Mouse (Mus musculus) splenic B cell, adult 2 months (primary cell): ENCODE data around the gene Flt3.
A peak's percentile ranks its signal among the peaks of the same experiment; 100 is the strongest.

Source experiments
- DNase-seq: peaks from one replicate; pipeline ENCODE4 v3.0.0-alpha.2; 2011; ENCODE audit warnings: low read depth, low spot score
- H3K27me3 ChIP-seq: 2 replicates; pipeline ENCODE4 v1.6.1; 2012; ENCODE audit warnings: mild to moderate bottlenecking, low read length, moderate library complexity, mixed read lengths; ENCODE audit not compliant: control insufficient read depth, poor library complexity, insufficient read depth, severe bottlenecking
- H3K36me3 ChIP-seq: 2 replicates; pipeline ENCODE4 v1.6.1; 2012; ENCODE audit warnings: mild to moderate bottlenecking, low read length, moderate library complexity, mixed read lengths; ENCODE audit not compliant: control insufficient read depth, poor library complexity, insufficient read depth, severe bottlenecking

Flt3 gene

GRCm38 (mm10) chr5:147399843-147400504 lies at the start of gene Flt3:
Flt3 (minus strand) TSS chr5:147400489.
- DNase-seq: peak; percentile 82
- H3K36me3 ChIP-seq: no peaks in the 10 kb centered on the region
- no peaks in the 10 kb centered on the region for H3K27me3 ChIP-seq

- no peaks in the 10 kb centered on the region for H3K27me3 ChIP-seq
- 0 out of 2 replicates have a peak, but pooled peaks cover 4% of the 10 kb centered on the region for H3K36me3 ChIP-seq
- DNase-seq: peak; percentile 50
These were observed 48.6 kb upstream of the Flt3 start for GRCm38 (mm10) chr5:147448933-147449332.

- no peaks in the 10 kb centered on the region for H3K27me3 ChIP-seq
- H3K36me3 ChIP-seq: 0 out of 2 replicates have a peak, but pooled peaks cover 4% of the 10 kb centered on the region
- no peak for DNase-seq
These were observed 48.2 kb upstream of the Flt3 start for GRCm38 (mm10) chr5:147448526-147448925.

- Histone ChIP-seq H3K36me3 (no peaks in the 10 kb centered on the region), H3K27me3 (no peaks in the 10 kb centered on the region)
- DNase-seq: no peak
These were observed 45.0 kb upstream of the Flt3 start for GRCm38 (mm10) chr5:147445252-147445651.

- H3K36me3 ChIP-seq: no peaks in the 10 kb centered on the region
- H3K27me3 ChIP-seq: no peaks in the 10 kb centered on the region
- no peak for DNase-seq
These were observed 44.5 kb upstream of the Flt3 start for GRCm38 (mm10) chr5:147444757-147445156.

GRCm38 (mm10) chr5:147444298-147444697 lies 44.0 kb upstream of the Flt3 start:
- Histone ChIP-seq H3K36me3 (no peaks in the 10 kb centered on the region), H3K27me3 (no peaks in the 10 kb centered on the region)
- DNase-seq: no peak

GRCm38 (mm10) chr5:147442741-147443140 lies 42.5 kb upstream of the Flt3 start:
- H3K36me3 ChIP-seq: no peaks in the 10 kb centered on the region
- no peak for DNase-seq
- H3K27me3 ChIP-seq: no peaks in the 10 kb centered on the region

- H3K36me3 ChIP-seq: no peaks in the 10 kb centered on the region
- DNase-seq: no peak
- no peaks in the 10 kb centered on the region for H3K27me3 ChIP-seq
These were observed 41.7 kb upstream of the Flt3 start for GRCm38 (mm10) chr5:147441979-147442378.

- Histone ChIP-seq H3K36me3 (no peaks in the 10 kb centered on the region), H3K27me3 (no peaks in the 10 kb centered on the region)
- no peak for DNase-seq
These were observed 40.8 kb upstream of the Flt3 start for GRCm38 (mm10) chr5:147440996-147441507.

- DNase-seq: no peak
- Histone ChIP-seq H3K27me3 (no peaks in the 10 kb centered on the region), H3K36me3 (no peaks in the 10 kb centered on the region)
These were observed 36.2 kb upstream of the Flt3 start for GRCm38 (mm10) chr5:147436491-147436890.

GRCm38 (mm10) chr5:147435751-147436150 lies 35.5 kb upstream of the Flt3 start:
- no peaks in the 10 kb centered on the region for H3K36me3 ChIP-seq
- no peaks in the 10 kb centered on the region for H3K27me3 ChIP-seq
- DNase-seq: no peak

- Histone ChIP-seq H3K36me3 (no peaks in the 10 kb centered on the region), H3K27me3 (no peaks in the 10 kb centered on the region)
- DNase-seq: no peak
These were observed 34.9 kb upstream of the Flt3 start for GRCm38 (mm10) chr5:147435224-147435623.

GRCm38 (mm10) chr5:147432927-147433326 lies 32.6 kb upstream of the Flt3 start:
- no peaks in the 10 kb centered on the region for H3K36me3 ChIP-seq
- H3K27me3 ChIP-seq: no peaks in the 10 kb centered on the region
- DNase-seq: no peak

- H3K36me3 ChIP-seq: no peaks in the 10 kb centered on the region
- H3K27me3 ChIP-seq: no peaks in the 10 kb centered on the region
- DNase-seq: peak; percentile 80
These were observed 30.9 kb upstream of the Flt3 start for GRCm38 (mm10) chr5:147430936-147431839.

GRCm38 (mm10) chr5:147430361-147430935 lies 30.2 kb upstream of the Flt3 start:
- no peaks in the 10 kb centered on the region for H3K36me3 ChIP-seq
- no peaks in the 10 kb centered on the region for H3K27me3 ChIP-seq
- DNase-seq: peak; percentile 56
